ENCODE assay signal across 11 mouse cellular contexts in the genomic region with DNA sequence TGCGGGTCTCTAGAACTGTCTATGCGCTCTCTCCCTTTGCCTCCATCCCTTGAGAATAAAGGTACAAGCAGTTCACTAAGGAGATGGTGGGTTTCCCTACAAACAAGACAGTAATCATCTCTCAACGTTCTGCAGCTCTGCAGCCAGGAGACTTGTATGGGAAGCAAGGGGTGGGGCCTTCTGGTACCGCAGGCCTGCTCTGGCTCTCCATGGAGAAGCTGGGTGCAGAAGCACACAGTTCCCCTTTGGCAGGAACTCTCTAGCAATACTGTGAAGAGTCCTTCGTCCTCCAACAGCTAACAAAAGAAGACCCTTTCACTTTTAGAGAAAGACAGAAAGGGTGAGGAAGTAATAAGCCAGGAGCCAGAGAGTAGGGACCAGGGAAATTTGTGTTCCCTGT. TPM values are rescaled to one million over a fixed set of nuclear protein-coding genes. Genes with fewer than 3 reads are reported as not detected.
DNase-seq lines count a peak whose midpoint lies in the region; ATAC-seq and TF ChIP-seq lines count a peak whose summit lies in the region.
"Had no signal": no experiment of that assay in that cellular context is flagged by ENCODE, and none has a peak within 500 bp of the region (broad histone marks: within the 10 kb centered on the region; RNA-seq: fewer than 3 reads in every experiment).

No protein-coding gene starts in this region.

- H3K36me3 ChIP-seq in kidney, adult 2 months (ENCODE audit: control insufficient read depth, insufficient read depth, low read length) = no peaks in the 10 kb centered on the region; the same call in 1 of the 2 replicates
- no peaks in the 10 kb centered on the region; the same call in 1 of the 2 replicates for H3K36me3 ChIP-seq in kidney, embryonic 14.5 days (ENCODE audit: control insufficient read depth, insufficient read depth, low read length)
- 0 out of 2 replicates have a peak, but pooled peaks cover 6% of the 10 kb centered on the region for H3K36me3 ChIP-seq in intestine, embryonic 15.5 days
- peaks cover 96% of the 10 kb centered on the region for H3K36me3 ChIP-seq in megakaryocyte, embryonic 14.5 days (replicated peaks; ENCODE audit: low read length)
- H3K36me3 ChIP-seq: limb, embryonic 15.5 days had no signal

- H3K4me2 ChIP-seq in kidney, embryonic 14.5 days (replicated peaks; ENCODE audit: low read depth, low read length) = no peak overlapping the region
- peak overlapping the region; percentile 46 for H3K4me2 ChIP-seq in intestine, embryonic 15.5 days (replicated peaks)
- H3K4me2 ChIP-seq: limb, embryonic 15.5 days had no signal

- H3K9me3 ChIP-seq in kidney, embryonic 14.5 days (ENCODE audit: control insufficient read depth, low read length) = no peaks in the 10 kb centered on the region
- no peaks in the 10 kb centered on the region for H3K9me3 ChIP-seq in intestine, embryonic 15.5 days
- no peaks in the 10 kb centered on the region for H3K9me3 ChIP-seq in megakaryocyte, embryonic 14.5 days
- H3K9me3 ChIP-seq: forebrain, embryonic 10.5 days; limb, embryonic 15.5 days had no signal

- no peak for ATAC-seq in kidney, embryonic 14.5 days (ENCODE audit: low FRiP score, low TSS enrichment)
- ATAC-seq in common myeloid progenitor, adult 5-6 weeks (replicated peaks; ENCODE audit: low read depth, poor library complexity, severe bottlenecking) = peak; percentile 57
- ATAC-seq in intestine, embryonic 15.5 days = no peak

- peaks cover 54% of the 10 kb centered on the region for H3K4me1 ChIP-seq in kidney, adult 2 months (ENCODE audit: control insufficient read depth, insufficient read depth, low read length)
- H3K4me1 ChIP-seq in kidney, embryonic 14.5 days (ENCODE audit: control insufficient read depth, insufficient read depth, low read length) = peaks cover 40% of the 10 kb centered on the region
- H3K4me1 ChIP-seq in intestine, embryonic 15.5 days (replicated peaks) = peaks cover 30% of the 10 kb centered on the region
- peaks cover 99% of the 10 kb centered on the region for H3K4me1 ChIP-seq in megakaryocyte, embryonic 14.5 days

- no peaks in the 10 kb centered on the region for H3K27me3 ChIP-seq in kidney, adult 2 months (replicated peaks; ENCODE audit: control insufficient read depth, insufficient read depth, low read length)
- no peaks in the 10 kb centered on the region for H3K27me3 ChIP-seq in kidney, embryonic 14.5 days (ENCODE audit: control insufficient read depth, insufficient read depth, low read length)
- H3K27me3 ChIP-seq in intestine, embryonic 15.5 days (replicated peaks) = no peaks in the 10 kb centered on the region
- H3K27me3 ChIP-seq in megakaryocyte, embryonic 14.5 days (replicated peaks) = no peaks in the 10 kb centered on the region
- H3K27me3 ChIP-seq: limb, embryonic 15.5 days had no signal

- peak overlapping the region; percentile 13 for H3K27ac ChIP-seq in kidney, adult 2 months (ENCODE audit: insufficient read depth, low read depth, low read length)
- H3K27ac ChIP-seq in kidney, embryonic 14.5 days (ENCODE audit: low read depth, low read length) = no peak overlapping the region
- peak overlapping the region; percentile 71 for H3K27ac ChIP-seq in intestine, embryonic 15.5 days
- H3K27ac ChIP-seq: forebrain, embryonic 10.5 days; limb, embryonic 15.5 days had no signal

- no peak for TF ChIP-seq CTCF in kidney, adult 2 months (conservative IDR thresholded peaks at IDR 0.05; ENCODE audit: insufficient read depth, insufficient read length, low read depth, low read length)

- no peak overlapping the region for H3K4me3 ChIP-seq in kidney, adult 2 months (ENCODE audit: insufficient read depth, low read depth, low read length)
- H3K4me3 ChIP-seq in kidney, embryonic 14.5 days (ENCODE audit: low read length) = no peak overlapping the region
- no peak overlapping the region for H3K4me3 ChIP-seq in intestine, embryonic 15.5 days (replicated peaks)
- peak overlapping the region; percentile 77 for H3K4me3 ChIP-seq in megakaryocyte, embryonic 14.5 days (replicated peaks)
- H3K4me3 ChIP-seq: forebrain, embryonic 10.5 days; limb, embryonic 15.5 days had no signal

- no peak for TF ChIP-seq POLR2A in kidney, adult 2 months (IDR thresholded peaks at IDR 0.05; ENCODE audit: low read depth, low read length)

- WGBS in kidney, adult 2 months = 35% methylated on average over 5 of the region's 5 CpGs
- 47% methylated on average over 5 of the region's 5 CpGs for WGBS in kidney, embryonic 14.5 days
- WGBS in intestine, embryonic 15.5 days = 36% methylated on average over 5 of the region's 5 CpGs

- DNase-seq in kidney, adult 2 months = no peak
- no peak for DNase-seq in left cerebral cortex, adult 11 months (ENCODE audit: low spot score)
- DNase-seq in thymus, adult 18-20 months = no peak
- DNase-seq: right cerebral cortex, postnatal 25 days; thymus, postnatal 14 days had no signal

- no peak overlapping the region; the same call in 1 of the 2 replicates for H3K9ac ChIP-seq in kidney, embryonic 14.5 days (ENCODE audit: low read depth, low read length)
- H3K9ac ChIP-seq in intestine, embryonic 15.5 days = peak overlapping the region; percentile 4; the same call in 1 of the 2 replicates
- H3K9ac ChIP-seq: limb, embryonic 15.5 days had no signal

RNA-seq across cellular contexts. Expression of a gene that starts 8.1 kb away (rescaled TPM):
- polyA plus RNA-seq in kidney, adult 2 months (2012; rRNA removed) = 58.0 and 59.5 TPM in 2 replicates
- 57.1 and 67.6 TPM in 2 replicates for polyA plus RNA-seq in kidney, embryonic 14.5 days (2014; fragmentation: Nextera tagmentation; extraction: Ambion mirVana)
- total RNA-seq in common myeloid progenitor, adult 5-6 weeks (2017) = 78.6 and 81.7 TPM in 2 replicates
- 89.3 and 93.6 TPM in 2 replicates for polyA plus RNA-seq in intestine, embryonic 15.5 days (2015; fragmentation: Nextera tagmentation; extraction: Ambion mirVana)
- polyA plus RNA-seq in megakaryocyte, embryonic 14.5 days (2012; ENCODE audit: insufficient read depth, low replicate concordance) = 11.9 and 34.2 TPM in 2 replicates

RNA-seq across cellular contexts. Expression of a gene that starts 37.3 kb away (rescaled TPM):
- 16.2 and 34.0 TPM in 2 replicates for polyA plus RNA-seq in kidney, adult 2 months (2012; rRNA removed)
- polyA plus RNA-seq in kidney, embryonic 14.5 days (2014; fragmentation: Nextera tagmentation; extraction: Ambion mirVana) = 300 and 331 TPM in 2 replicates
- total RNA-seq in common myeloid progenitor, adult 5-6 weeks (2017) = 329 and 360 TPM in 2 replicates
- 280 and 299 TPM in 2 replicates for polyA plus RNA-seq in intestine, embryonic 15.5 days (2015; fragmentation: Nextera tagmentation; extraction: Ambion mirVana)
- polyA plus RNA-seq in megakaryocyte, embryonic 14.5 days (2012; ENCODE audit: insufficient read depth, low replicate concordance) = 28.2 and 136 TPM in 2 replicates
